Mouse (Mus musculus): ENCODE results near the gene Fmnl1. TPM values are rescaled to one million over a fixed set of nuclear protein-coding genes. Genes with fewer than 3 reads are reported as not detected.
A peak's percentile ranks its signal among the peaks of the same experiment; 100 is the strongest.

Fmnl1 gene
- total and polyA plus RNA-seq, 3 experiments: 12.1 to 14.5 (median 14.2) TPM

DNA sequence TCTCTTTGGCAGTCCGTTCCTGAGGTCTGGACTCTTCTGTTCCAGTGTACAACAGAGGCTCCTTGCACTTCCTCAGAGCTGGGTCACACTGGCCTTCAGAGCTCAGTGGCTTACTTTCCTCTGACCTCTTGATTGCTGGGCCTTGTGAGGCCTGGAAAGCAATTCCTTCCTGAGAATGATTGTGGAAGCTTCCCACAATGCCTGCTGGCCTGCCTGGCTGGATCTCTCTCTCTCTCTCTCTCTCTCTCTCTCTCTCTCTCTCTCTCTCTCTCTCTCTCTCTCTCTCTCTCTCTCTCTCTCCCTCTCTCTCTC lies 29.0 kb upstream of the Fmnl1 start:
- intact Hi-C loops (cut with DNase I): no loop called here
- Histone ChIP-seq H3K79me2 (replicated peaks; ENCODE audit: control insufficient read depth, insufficient read depth, low read length) (no peaks in the 10 kb centered on the region), H3K36me3 (ENCODE audit: control insufficient read depth, insufficient read depth, low read length) (no peaks in the 10 kb centered on the region), H3K4me3 (no peak overlapping the region), H3K27me3 (ENCODE audit: control insufficient read depth, insufficient read depth, low read length) (no peaks in the 10 kb centered on the region), H3K4me1 (ENCODE audit: control insufficient read depth, insufficient read depth, low read length) (peaks cover 21% of the 10 kb centered on the region), H3K27ac (peak overlapping the region; percentile 72), H3K9ac (ENCODE audit: low read depth, low read length) (peak overlapping the region; percentile 21; the same call in 1 of the 2 replicates)
- TF ChIP-seq EP300 (IDR thresholded peaks at IDR 0.05; ENCODE audit: insufficient read depth, low read depth, low read length) (0 out of 2 replicates have a peak, but pooled peaks have one; percentile 6), CTCF (IDR thresholded peaks at IDR 0.05) (no peak)
- DNase-seq: peak; percentile 18 to 43
- WGBS: 13% methylated on average over 1 of the region's 1 CpGs

- TF ChIP-seq EP300 (IDR thresholded peaks at IDR 0.05; ENCODE audit: insufficient read depth, low read depth, low read length) (no peak), CTCF (IDR thresholded peaks at IDR 0.05) (no peak), POLR2A (IDR thresholded peaks at IDR 0.05; ENCODE audit: insufficient read depth, low read depth, low read length) (no peak)
- intact Hi-C loops (cut with DNase I): no loop called here
- DNase-seq: peak; percentile 61 to 67
- H3K36me3 ChIP-seq (ENCODE audit: control insufficient read depth, insufficient read depth, low read length): no peaks in the 10 kb centered on the region
- 0 out of 2 replicates have a peak overlapping the region, but pooled peaks have one; percentile 31 for H3K9ac ChIP-seq (ENCODE audit: low read depth, low read length)
- peaks cover 21% of the 10 kb centered on the region for H3K4me1 ChIP-seq (ENCODE audit: control insufficient read depth, insufficient read depth, low read length)
- no peaks in the 10 kb centered on the region for H3K27me3 ChIP-seq (ENCODE audit: control insufficient read depth, insufficient read depth, low read length)
- H3K79me2 ChIP-seq (replicated peaks; ENCODE audit: control insufficient read depth, insufficient read depth, low read length): no peaks in the 10 kb centered on the region
- H3K27ac ChIP-seq: peak overlapping the region; percentile 57
- peak overlapping the region; percentile 8; the same call in 1 of the 2 replicates for H3K4me3 ChIP-seq
- 25% methylated on average over 8 of the region's 8 CpGs for WGBS
Observed at GRCm38 (mm10) chr11:103142441-103143182, 28.3 kb upstream of the Fmnl1 start.

DNA sequence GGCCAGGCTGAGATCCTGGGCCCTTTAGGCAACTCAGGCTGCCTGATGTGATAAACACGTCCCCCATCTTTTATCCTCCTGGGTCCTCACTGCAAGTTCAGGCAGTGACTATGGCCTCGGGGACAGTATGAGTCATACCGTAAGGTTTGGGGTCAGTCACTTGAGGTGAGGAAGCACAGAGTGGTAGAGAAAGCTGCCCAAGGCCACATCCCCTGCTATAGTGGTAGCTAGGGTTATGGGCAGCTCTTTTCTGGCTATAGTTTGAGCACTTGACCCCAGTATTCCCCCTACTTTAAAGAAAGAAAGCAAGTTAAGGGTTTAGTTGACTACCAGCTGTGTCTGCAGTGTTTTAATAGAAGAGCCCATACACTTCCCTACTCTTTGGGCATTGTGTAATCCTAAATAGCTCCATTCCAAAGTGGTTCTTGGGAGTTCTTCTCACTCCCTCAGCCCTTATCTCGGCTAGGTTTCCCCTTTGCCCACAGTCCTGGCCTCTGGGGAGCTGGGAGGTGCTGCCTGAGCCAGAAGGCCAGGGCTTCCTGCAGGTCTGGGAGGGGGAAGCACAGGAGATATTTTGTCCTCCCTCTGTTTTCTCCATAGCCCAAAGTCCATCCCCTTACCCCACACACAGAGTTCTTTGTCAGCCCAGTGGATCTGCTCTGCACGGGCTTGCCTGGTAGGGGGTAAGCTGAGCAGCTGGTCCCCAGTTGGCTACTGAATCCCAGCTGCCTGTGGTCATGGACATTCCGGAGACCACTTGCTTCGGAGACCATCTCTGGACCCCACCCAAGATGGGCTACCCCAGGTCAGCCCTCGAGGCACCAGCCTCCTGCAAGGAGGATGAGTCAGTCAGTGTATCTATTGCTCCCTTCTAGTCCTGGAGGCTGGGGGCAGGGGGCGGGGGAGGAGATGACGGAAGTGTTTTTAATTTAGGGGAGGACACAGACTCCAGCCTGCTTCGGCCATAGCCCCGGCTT lies 26.3 kb upstream of the Fmnl1 start:
- no peaks in the 10 kb centered on the region for H3K79me2 ChIP-seq (replicated peaks; ENCODE audit: control insufficient read depth, insufficient read depth, low read length)
- peaks cover 21% of the 10 kb centered on the region for H3K4me1 ChIP-seq (ENCODE audit: control insufficient read depth, insufficient read depth, low read length)
- H3K36me3 ChIP-seq (ENCODE audit: control insufficient read depth, insufficient read depth, low read length): no peaks in the 10 kb centered on the region
- WGBS: 42% methylated on average over 12 of the region's 12 CpGs
- TF ChIP-seq EP300 (IDR thresholded peaks at IDR 0.05; ENCODE audit: insufficient read depth, low read depth, low read length) (no peak), POLR2A (IDR thresholded peaks at IDR 0.05; ENCODE audit: insufficient read depth, low read depth, low read length) (no peak)
- DNase-seq: peak in 1 of 2 experiments; percentile 36
- H3K9ac ChIP-seq (ENCODE audit: low read depth, low read length): no peak overlapping the region
- no peaks in the 10 kb centered on the region for H3K27me3 ChIP-seq (ENCODE audit: control insufficient read depth, insufficient read depth, low read length)
- intact Hi-C loops (cut with DNase I): no loop called here
- H3K4me3 ChIP-seq: no peak overlapping the region
- H3K27ac ChIP-seq: no peak overlapping the region; the same call in 1 of the 2 replicates

GRCm38 (mm10) chr11:103146386-103146785 lies 24.5 kb upstream of the Fmnl1 start:
- Histone ChIP-seq H3K9ac (ENCODE audit: low read depth, low read length) (no peak overlapping the region), H3K4me3 (no peak overlapping the region), H3K27ac (no peak overlapping the region), H3K27me3 (ENCODE audit: control insufficient read depth, insufficient read depth, low read length) (no peaks in the 10 kb centered on the region), H3K4me1 (ENCODE audit: control insufficient read depth, insufficient read depth, low read length) (peaks cover 11% of the 10 kb centered on the region), H3K36me3 (ENCODE audit: control insufficient read depth, insufficient read depth, low read length) (no peaks in the 10 kb centered on the region), H3K79me2 (replicated peaks; ENCODE audit: control insufficient read depth, insufficient read depth, low read length) (no peaks in the 10 kb centered on the region)
- TF ChIP-seq POLR2A (IDR thresholded peaks at IDR 0.05; ENCODE audit: insufficient read depth, low read depth, low read length) (no peak), EP300 (IDR thresholded peaks at IDR 0.05; ENCODE audit: insufficient read depth, low read depth, low read length) (no peak), CTCF (IDR thresholded peaks at IDR 0.05) (no peak)
- DNase-seq: no peak
- intact Hi-C loops (cut with DNase I): no loop called here
- 80% methylated on average over 4 of the region's 4 CpGs for WGBS

- Histone ChIP-seq H3K36me3 (ENCODE audit: control insufficient read depth, insufficient read depth, low read length) (no peaks in the 10 kb centered on the region), H3K27me3 (ENCODE audit: control insufficient read depth, insufficient read depth, low read length) (no peaks in the 10 kb centered on the region), H3K4me3 (no peak overlapping the region), H3K27ac (no peak overlapping the region), H3K9ac (ENCODE audit: low read depth, low read length) (no peak overlapping the region), H3K79me2 (replicated peaks; ENCODE audit: control insufficient read depth, insufficient read depth, low read length) (no peaks in the 10 kb centered on the region), H3K4me1 (ENCODE audit: control insufficient read depth, insufficient read depth, low read length) (peaks cover 2% of the 10 kb centered on the region; the same call in 1 of the 2 replicates)
- no peak for DNase-seq
- TF ChIP-seq POLR2A (IDR thresholded peaks at IDR 0.05; ENCODE audit: insufficient read depth, low read depth, low read length) (no peak), EP300 (IDR thresholded peaks at IDR 0.05; ENCODE audit: insufficient read depth, low read depth, low read length) (no peak), CTCF (IDR thresholded peaks at IDR 0.05) (no peak)
- 76% methylated on average over 4 of the region's 4 CpGs for WGBS
- intact Hi-C loops (cut with DNase I): no loop called here
Observed at GRCm38 (mm10) chr11:103147766-103148165, 23.1 kb upstream of the Fmnl1 start.
